Mouse (Mus musculus) midbrain, embryonic 15.5 days (tissue): Measurements from ENCODE around the gene Fam171a2. TPM values are rescaled to one million over a fixed set of nuclear protein-coding genes. Genes with fewer than 3 reads are reported as not detected.

Experiments
- ATAC-seq: fragments of 200-750 bp; cut with Nextera tagmentation; replicated peaks from 2 replicates; pipeline ENCODE4 v1.8.0; 2017; ENCODE audit warnings: moderate TSS enrichment
- H3K27ac ChIP-seq: fragments of 300-500 bp; sonication (generic); 2 replicates; pipeline ENCODE4 v1.5.1; 2015; ENCODE audit warnings: mild to moderate bottlenecking, inconsistent platforms
- H3K27me3 ChIP-seq: fragments of 300-500 bp; sonication (generic); replicated peaks from 2 replicates; pipeline ENCODE4 v1.6.1; 2015; ENCODE audit warnings: inconsistent platforms
- H3K36me3 ChIP-seq: fragments of 300-500 bp; sonication (generic); replicated peaks from 2 replicates; pipeline ENCODE4 v1.6.1; 2015; ENCODE audit warnings: inconsistent platforms
- H3K4me1 ChIP-seq: fragments of 300-500 bp; sonication (generic); 2 replicates; pipeline ENCODE4 v1.6.1; 2015; ENCODE audit warnings: inconsistent platforms
- H3K4me2 ChIP-seq: fragments of 300-500 bp; sonication (generic); 2 replicates; pipeline ENCODE4 v1.6.1; 2015; ENCODE audit warnings: inconsistent platforms, mild to moderate bottlenecking, moderate library complexity
- H3K4me3 ChIP-seq: fragments of 300-500 bp; sonication (generic); 2 replicates; pipeline ENCODE4 v1.5.1; 2015; ENCODE audit warnings: mild to moderate bottlenecking, inconsistent platforms
- H3K9ac ChIP-seq: fragments of 300-500 bp; sonication (generic); 2 replicates; pipeline ENCODE4 v1.6.1; 2015; ENCODE audit warnings: mild to moderate bottlenecking, inconsistent platforms
- H3K9me3 ChIP-seq: fragments of 300-500 bp; sonication (generic); 2 replicates; pipeline ENCODE4 v1.6.1; 2016; ENCODE audit warnings: inconsistent platforms
- WGBS: fragments of 180-500 bp; shearing (Covaris S2); methylation state at CpG from one replicate; pipeline ENCODE4 v1.1.7; 2015; ENCODE audit warnings: mixed read lengths; 5-methylcytosine and 5-hydroxymethylcytosine counted together
- polyA plus RNA-seq: library from polyadenylated mRNA; unstranded; fragments of >200 nt; fragmentation: Nextera tagmentation; extraction: Ambion mirVana; gene quantifications from 2 replicates; pipeline ENCODE4 v1.2.1, GENCODE M21; 2015

Fam171a2 gene
- 28.7 and 36.4 TPM in 2 replicates for polyA plus RNA-seq

DNA sequence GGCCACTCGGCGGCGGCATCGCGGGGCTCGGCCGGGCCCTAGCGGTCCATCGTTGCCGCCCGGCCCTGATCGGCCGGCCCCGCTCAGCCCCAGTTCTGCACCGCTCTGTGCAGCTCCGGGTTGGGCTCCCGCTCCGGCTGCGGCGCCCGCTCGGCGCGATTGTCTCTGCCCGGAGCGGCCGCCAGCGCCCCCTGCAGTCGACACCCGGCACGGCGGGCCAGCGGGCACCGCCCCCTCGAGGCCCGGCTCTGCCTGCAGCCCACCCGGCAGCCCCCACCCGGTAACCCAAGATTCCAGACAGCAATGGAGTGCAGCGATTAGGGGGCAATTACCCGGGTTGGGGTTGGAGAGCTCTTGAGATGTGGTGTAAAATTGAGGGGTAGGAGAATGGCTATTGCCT is at the start of gene Fam171a2:
Fam171a2 (minus strand) TSS at position 186 of the 400 bp plus-strand sequence.
- Histone ChIP-seq H3K27ac (peak within 1 kb of the TSS; percentile 99), H3K27me3 (peaks cover 4% of the 10 kb centered on the region; the same call in 1 of the 2 replicates), H3K9me3 (no peaks in the 10 kb centered on the region), H3K36me3 (0 out of 2 replicates have a peak, but pooled peaks cover 9% of the 10 kb centered on the region), H3K4me1 (peaks cover 44% of the 10 kb centered on the region), H3K4me3 (peak within 1 kb of the TSS; percentile 97), H3K4me2 (peak within 1 kb of the TSS; percentile 85), H3K9ac (peak within 1 kb of the TSS; percentile 99)
- ATAC-seq: peak; percentile 80
- WGBS: 0% methylated on average over 35 of the region's 40 CpGs

DNA sequence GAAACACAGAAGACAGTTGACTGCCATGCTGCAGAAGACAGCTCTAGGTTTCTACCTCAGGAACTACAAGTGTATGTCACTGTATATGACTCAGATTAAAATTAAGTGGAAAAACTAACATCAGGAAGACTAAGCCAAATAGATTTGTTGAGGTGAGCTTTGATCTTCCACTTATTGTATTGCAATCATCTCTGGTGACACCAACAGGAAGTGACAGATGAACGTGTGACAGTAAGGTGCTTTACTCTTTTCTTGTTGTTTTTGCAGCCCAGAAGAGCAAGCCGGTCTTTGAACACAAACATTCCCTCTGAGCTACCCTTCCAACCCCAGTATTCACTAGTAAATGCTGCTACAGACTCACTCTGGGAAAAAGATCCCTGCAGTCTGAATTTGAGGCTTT is 49.2 kb upstream of the Fam171a2 start:
- peaks cover 27% of the 10 kb centered on the region; the same call in 1 of the 2 replicates for H3K36me3 ChIP-seq
- 73% methylated on average over 2 of the region's 2 CpGs for WGBS
- no peaks in the 10 kb centered on the region for H3K9me3 ChIP-seq
- no peaks in the 10 kb centered on the region for H3K4me1 ChIP-seq
- no peak overlapping the region for H3K9ac ChIP-seq
- ATAC-seq: no peak
- H3K27ac ChIP-seq: no peak overlapping the region
- H3K4me2 ChIP-seq: no peak overlapping the region
- H3K27me3 ChIP-seq: no peaks in the 10 kb centered on the region
- H3K4me3 ChIP-seq: no peak overlapping the region

DNA sequence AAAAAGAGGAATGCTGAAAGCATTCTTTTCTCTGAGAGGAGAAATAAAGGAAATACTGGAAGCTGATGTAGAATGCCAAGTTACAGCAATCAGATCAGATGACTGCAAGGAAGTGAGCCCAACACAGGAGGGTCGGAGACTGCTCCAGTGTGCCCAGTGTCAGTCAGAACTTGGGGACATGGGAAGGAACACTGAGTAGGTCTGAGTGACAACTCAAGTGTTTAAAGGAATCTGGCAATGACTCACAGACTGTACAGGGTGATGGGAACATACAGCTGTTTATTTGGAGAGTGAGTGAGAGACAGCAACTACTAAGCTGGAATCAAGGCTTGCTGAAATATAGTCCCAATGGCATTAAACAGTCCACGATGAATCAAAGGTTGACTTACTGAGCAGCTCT is 48.7 kb upstream of the Fam171a2 start:
- Histone ChIP-seq H3K36me3 (peaks cover 27% of the 10 kb centered on the region; the same call in 1 of the 2 replicates), H3K4me2 (no peak overlapping the region), H3K9ac (no peak overlapping the region; the same call in 1 of the 2 replicates), H3K4me1 (no peaks in the 10 kb centered on the region), H3K4me3 (no peak overlapping the region), H3K27me3 (no peaks in the 10 kb centered on the region), H3K9me3 (no peaks in the 10 kb centered on the region), H3K27ac (no peak overlapping the region)
- ATAC-seq: no peak
- 91% methylated on average over 2 of the region's 2 CpGs for WGBS

DNA sequence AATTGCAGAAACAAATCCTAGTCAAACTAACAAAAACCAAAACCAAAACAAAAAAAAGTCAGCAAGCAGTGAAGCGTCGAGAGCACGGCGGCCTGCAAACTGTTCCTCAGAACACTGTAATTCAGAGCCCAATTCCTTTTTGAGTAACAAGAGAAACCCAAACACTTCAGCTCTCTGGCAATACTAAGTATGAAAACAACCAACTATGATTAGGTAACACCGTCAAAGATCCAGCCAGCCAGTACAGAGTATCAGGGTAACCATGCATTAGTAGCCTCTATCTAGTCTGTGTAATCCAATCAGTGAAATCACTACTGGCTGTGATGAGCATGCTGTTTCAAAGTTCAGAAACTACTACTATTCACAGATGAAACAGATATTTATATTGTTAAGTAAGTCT is 48.3 kb upstream of the Fam171a2 start:
- no peaks in the 10 kb centered on the region for H3K9me3 ChIP-seq
- no peak overlapping the region for H3K27ac ChIP-seq
- H3K4me3 ChIP-seq: no peak overlapping the region
- WGBS: 96% methylated on average over 5 of the region's 5 CpGs
- no peak for ATAC-seq
- no peaks in the 10 kb centered on the region for H3K4me1 ChIP-seq
- H3K9ac ChIP-seq: no peak overlapping the region
- no peak overlapping the region for H3K4me2 ChIP-seq
- peaks cover 23% of the 10 kb centered on the region; the same call in 1 of the 2 replicates for H3K36me3 ChIP-seq
- H3K27me3 ChIP-seq: no peaks in the 10 kb centered on the region

DNA sequence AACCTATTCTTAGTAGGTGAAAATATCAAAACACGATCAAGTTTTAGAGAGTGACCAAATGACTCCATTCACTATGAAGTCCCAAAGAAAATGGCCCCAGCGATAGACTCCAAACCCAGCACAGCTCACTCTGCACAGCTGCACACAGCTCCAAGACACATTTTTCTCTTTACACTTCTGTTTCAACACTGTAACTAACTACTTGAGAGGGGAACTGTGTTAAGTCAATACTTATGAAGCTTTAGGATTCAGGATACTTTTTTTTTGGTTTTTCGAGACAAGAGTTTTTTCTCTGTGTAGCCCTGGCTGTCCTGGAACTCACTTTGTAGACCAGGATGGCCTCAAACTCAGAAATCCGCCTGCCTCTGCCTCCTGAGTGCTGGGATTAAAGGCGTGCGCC is 47.6 kb upstream of the Fam171a2 start:
- no peak for ATAC-seq
- H3K36me3 ChIP-seq: peaks cover 18% of the 10 kb centered on the region; the same call in 1 of the 2 replicates
- no peak overlapping the region for H3K9ac ChIP-seq
- H3K4me1 ChIP-seq: no peaks in the 10 kb centered on the region
- H3K9me3 ChIP-seq: no peaks in the 10 kb centered on the region
- no peaks in the 10 kb centered on the region for H3K27me3 ChIP-seq
- WGBS: 96% methylated on average over 6 of the region's 6 CpGs
- no peak overlapping the region for H3K4me2 ChIP-seq
- no peak overlapping the region for H3K27ac ChIP-seq
- no peak overlapping the region for H3K4me3 ChIP-seq

DNA sequence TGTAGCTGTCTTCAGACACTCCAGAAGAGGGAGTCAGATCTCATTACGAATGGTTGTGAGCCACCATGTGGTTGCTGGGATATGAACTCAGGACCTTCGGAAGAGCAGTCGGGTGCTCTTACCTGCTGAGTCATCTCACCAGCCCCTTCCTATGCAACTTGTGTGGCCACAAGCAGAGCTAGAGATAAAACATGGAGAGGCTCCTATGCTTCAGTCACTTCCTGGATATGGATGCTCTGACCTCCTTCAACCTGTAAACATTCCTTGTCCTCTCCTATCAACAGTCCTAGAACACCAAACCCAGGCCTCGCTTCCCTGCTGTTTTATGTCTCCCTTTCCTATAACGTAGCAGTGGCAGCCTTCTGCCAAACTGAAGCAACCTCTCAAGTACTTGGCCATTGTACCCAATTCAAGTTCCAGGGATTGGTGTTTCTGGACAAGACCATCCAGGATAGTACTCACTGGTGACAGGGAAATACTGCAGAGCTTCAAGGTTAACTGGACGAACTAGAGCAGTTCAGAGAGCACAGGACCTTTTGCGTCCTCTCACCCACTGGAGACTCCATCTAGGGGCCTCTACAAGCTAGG is 46.7 kb upstream of the Fam171a2 start:
- no peak for ATAC-seq
- Histone ChIP-seq H3K9me3 (no peaks in the 10 kb centered on the region), H3K27ac (no peak overlapping the region), H3K9ac (no peak overlapping the region), H3K4me2 (no peak overlapping the region), H3K36me3 (peaks cover 11% of the 10 kb centered on the region; the same call in 1 of the 2 replicates), H3K4me3 (no peak overlapping the region), H3K27me3 (no peaks in the 10 kb centered on the region), H3K4me1 (no peaks in the 10 kb centered on the region)
- 91% methylated on average over 7 of the region's 7 CpGs for WGBS

DNA sequence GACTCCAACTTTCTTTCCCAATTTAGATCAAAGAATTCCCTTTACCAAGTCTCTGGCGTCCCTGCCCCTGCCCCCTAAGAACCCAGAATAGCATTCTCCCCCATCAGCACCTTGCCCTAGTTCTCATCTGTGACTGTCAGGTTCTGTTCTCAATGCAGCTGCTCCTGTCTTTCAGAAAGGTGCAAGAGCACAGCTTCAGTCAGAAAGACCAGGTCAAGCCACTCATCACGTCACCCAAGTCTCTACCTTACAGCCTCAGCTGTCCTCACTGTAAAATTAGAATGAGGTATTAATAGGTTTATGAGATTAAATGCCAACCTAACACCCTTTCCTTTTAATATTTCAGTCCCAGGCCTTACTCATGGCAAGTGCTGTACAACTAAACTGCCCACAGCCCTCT is 45.8 kb upstream of the Fam171a2 start:
- WGBS: 91% methylated on average over 2 of the region's 2 CpGs
- H3K36me3 ChIP-seq: 0 out of 2 replicates have a peak, but pooled peaks cover 6% of the 10 kb centered on the region

DNA sequence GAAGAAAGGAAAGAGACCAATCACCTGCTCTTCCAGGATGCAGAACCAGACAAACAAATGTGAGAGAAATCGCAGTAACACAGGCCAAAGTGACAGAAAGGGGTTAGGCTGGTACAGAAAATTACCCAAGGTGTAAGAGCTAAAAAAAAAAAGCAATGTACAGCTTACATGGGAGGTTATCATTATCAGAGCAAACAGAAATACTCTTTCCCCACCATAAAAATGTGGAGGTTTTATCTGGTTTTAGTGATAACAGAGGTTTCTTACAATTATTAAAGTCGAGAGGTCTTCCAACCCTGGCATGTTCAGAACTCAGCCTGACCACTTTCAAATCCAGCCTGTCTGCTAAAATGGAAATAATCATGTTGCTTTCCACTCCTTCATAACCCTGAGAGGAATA is 40.4 kb upstream of the Fam171a2 start:
- no peak overlapping the region for H3K4me2 ChIP-seq
- no peak overlapping the region for H3K4me3 ChIP-seq
- no peaks in the 10 kb centered on the region for H3K4me1 ChIP-seq
- WGBS: 99% methylated on average over 2 of the region's 2 CpGs
- H3K27ac ChIP-seq: no peak overlapping the region
- H3K9me3 ChIP-seq: no peaks in the 10 kb centered on the region
- H3K9ac ChIP-seq: no peak overlapping the region
- no peak for ATAC-seq
- no peaks in the 10 kb centered on the region for H3K27me3 ChIP-seq
- H3K36me3 ChIP-seq: peaks cover 14% of the 10 kb centered on the region; the same call in 1 of the 2 replicates

More for the DNA sequence above, 45.8 kb upstream of the Fam171a2 start:
- no peak overlapping the region for H3K4me3 ChIP-seq
- H3K4me2 ChIP-seq: no peak overlapping the region
- no peaks in the 10 kb centered on the region for H3K9me3 ChIP-seq
- H3K4me1 ChIP-seq: no peaks in the 10 kb centered on the region
- H3K27ac ChIP-seq: no peak overlapping the region
- no peak for ATAC-seq
- H3K27me3 ChIP-seq: no peaks in the 10 kb centered on the region
- H3K9ac ChIP-seq: no peak overlapping the region

DNA sequence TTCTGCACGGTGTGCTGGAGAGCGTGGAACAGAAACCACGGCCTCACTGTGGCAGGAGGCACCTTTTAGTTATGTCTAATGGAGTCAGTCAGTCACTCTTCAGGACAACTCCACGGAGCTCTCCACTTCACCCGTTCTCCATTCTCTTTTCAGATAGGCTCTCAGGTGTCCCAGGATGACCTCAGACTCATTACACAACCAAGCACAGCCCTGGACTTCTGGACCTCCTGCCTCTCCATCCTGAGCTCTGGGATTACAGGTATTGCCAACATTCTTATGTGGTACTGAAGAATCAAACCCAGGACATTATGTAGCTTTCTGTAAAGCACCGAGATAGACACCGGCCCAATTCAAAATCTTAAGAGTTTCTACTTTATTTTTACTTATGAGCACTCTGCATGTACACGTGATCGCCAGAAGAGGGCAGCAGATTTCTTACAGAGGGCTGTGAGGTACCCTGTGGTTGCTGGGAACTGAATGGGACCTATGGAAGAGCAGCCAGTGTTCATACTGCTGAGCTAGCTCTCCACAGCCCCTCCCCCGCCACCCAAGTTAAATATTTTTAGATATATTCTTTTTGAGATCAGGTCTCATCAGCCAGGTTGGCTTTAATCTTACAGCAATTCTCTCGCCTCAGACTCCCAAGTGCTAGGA is 39.4 kb upstream of the Fam171a2 start:
- no peaks in the 10 kb centered on the region for H3K4me1 ChIP-seq
- no peak overlapping the region for H3K9ac ChIP-seq
- H3K9me3 ChIP-seq: no peaks in the 10 kb centered on the region
- H3K27ac ChIP-seq: no peak overlapping the region
- no peak overlapping the region for H3K4me3 ChIP-seq
- no peak overlapping the region for H3K4me2 ChIP-seq
- no peaks in the 10 kb centered on the region for H3K27me3 ChIP-seq
- WGBS: 73% methylated on average over 11 of the region's 11 CpGs
- H3K36me3 ChIP-seq: peaks cover 23% of the 10 kb centered on the region
- ATAC-seq: peak; percentile 77; the same call in 1 of the 2 replicates

DNA sequence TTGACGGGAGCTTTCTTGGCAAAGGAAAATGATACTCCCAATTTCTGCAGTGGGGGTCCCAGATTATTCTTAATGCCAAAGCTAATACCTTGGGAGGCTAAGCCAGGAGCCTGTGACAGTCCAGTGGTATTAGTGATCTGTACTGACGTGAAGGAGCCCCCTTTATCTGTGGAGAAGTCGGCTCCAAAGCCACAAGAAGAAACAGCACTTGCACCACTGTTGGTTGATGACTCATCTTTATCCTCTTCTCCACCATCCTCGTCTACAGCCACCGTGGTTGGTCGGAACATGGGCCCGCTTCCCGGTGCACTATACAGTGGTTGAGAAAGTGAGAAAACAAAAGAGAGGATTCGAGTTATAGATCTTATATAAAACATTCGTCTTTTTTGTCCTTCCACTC is 34.3 kb upstream of the Fam171a2 start:
- Histone ChIP-seq H3K27me3 (no peaks in the 10 kb centered on the region), H3K27ac (no peak overlapping the region), H3K9me3 (no peaks in the 10 kb centered on the region), H3K4me3 (no peak overlapping the region), H3K36me3 (peaks cover 56% of the 10 kb centered on the region), H3K4me1 (no peaks in the 10 kb centered on the region), H3K9ac (no peak overlapping the region), H3K4me2 (no peak overlapping the region)
- ATAC-seq: no peak
- WGBS: 95% methylated on average over 10 of the region's 10 CpGs

DNA sequence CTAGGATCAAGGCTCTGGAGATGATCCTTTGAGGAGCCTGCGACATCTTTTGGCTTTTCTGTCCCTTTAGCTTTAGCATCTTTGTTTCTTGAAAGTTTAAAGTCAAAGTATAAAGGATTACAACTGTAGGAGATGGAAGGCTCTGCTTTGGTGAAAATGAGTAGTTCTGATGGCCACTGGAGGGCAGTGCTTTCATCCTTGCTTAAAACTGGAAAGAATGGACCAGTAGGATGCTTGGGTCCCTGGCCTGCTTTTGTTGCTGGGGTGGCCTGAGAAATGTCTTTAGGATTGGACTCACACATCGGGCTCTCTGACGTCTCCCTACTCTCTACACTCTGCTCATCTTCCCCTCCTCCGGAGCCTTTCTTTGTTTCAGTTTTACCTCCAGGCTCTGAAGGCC is 33.4 kb upstream of the Fam171a2 start:
- Histone ChIP-seq H3K9ac (no peak overlapping the region), H3K4me1 (no peaks in the 10 kb centered on the region), H3K36me3 (peaks cover 48% of the 10 kb centered on the region), H3K27ac (no peak overlapping the region), H3K9me3 (no peaks in the 10 kb centered on the region), H3K27me3 (no peaks in the 10 kb centered on the region), H3K4me3 (no peak overlapping the region), H3K4me2 (no peak overlapping the region)
- ATAC-seq: no peak
- 88% methylated on average over 4 of the region's 4 CpGs for WGBS

DNA sequence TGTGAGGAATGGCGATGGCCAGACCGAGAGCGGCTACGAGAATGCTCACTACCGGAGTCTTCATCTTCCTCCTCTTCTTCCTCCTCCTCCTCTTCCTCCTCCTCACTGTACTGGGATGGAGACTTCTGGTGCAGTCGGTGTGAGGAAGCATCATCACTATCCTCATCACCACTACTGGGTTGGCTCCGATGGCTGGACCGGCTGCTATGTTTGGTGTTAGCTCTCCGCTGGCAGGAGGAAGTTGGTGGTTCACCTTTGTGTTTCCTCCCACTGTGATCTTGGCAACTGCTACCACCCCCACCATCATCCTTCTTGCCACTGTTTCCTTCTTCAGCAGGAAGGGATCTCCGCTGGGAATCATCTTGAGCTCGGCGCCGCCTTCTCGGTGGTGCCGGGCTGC is 32.6 kb upstream of the Fam171a2 start:
- Histone ChIP-seq H3K27ac (no peak overlapping the region), H3K4me1 (no peaks in the 10 kb centered on the region), H3K4me3 (no peak overlapping the region), H3K27me3 (no peaks in the 10 kb centered on the region), H3K9ac (no peak overlapping the region), H3K36me3 (peaks cover 43% of the 10 kb centered on the region), H3K4me2 (no peak overlapping the region), H3K9me3 (no peaks in the 10 kb centered on the region)
- ATAC-seq: no peak
- 94% methylated on average over 15 of the region's 15 CpGs for WGBS

DNA sequence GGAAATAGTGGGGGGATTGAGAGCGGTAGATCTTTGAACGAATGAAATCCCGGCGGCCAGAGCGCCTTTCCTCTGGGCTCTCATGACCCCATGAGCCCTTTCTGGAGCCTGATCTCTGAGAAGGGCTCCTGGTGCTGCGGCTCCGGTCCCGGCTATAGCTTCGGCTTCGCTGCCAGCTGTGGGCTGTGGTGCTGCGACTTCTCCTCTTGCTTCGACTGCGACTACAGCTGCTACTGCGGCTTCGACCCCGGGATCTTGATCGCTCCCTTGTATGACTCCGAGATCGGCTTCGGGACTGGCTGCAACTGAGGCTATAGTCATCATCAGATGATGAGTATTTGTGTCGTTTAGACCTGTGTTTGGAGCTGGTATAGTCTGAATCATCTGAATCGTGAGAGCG is 32.1 kb upstream of the Fam171a2 start:
- Histone ChIP-seq H3K4me1 (no peaks in the 10 kb centered on the region), H3K36me3 (peaks cover 43% of the 10 kb centered on the region), H3K9me3 (no peaks in the 10 kb centered on the region), H3K27me3 (no peaks in the 10 kb centered on the region), H3K27ac (no peak overlapping the region), H3K9ac (no peak overlapping the region), H3K4me3 (no peak overlapping the region), H3K4me2 (no peak overlapping the region)
- ATAC-seq: no peak
- WGBS: 97% methylated on average over 23 of the region's 23 CpGs
